Mouse (Mus musculus): ENCODE measurements around the gene Rbfox1. TPM values are rescaled to one million over a fixed set of nuclear protein-coding genes. Genes with fewer than 3 reads are reported as not detected.

Gene Rbfox1
- total RNA-seq, 2 experiments from 2014 or later: not detected

- no peak for ATAC-seq (replicated peaks; ENCODE audit: low FRiP score, low TSS enrichment, poor library complexity, severe bottlenecking)
Observed at GRCm38 (mm10) chr16:7140909-7141308, 1255.8 kb downstream of the Rbfox1 start.

- no peak for ATAC-seq (replicated peaks; ENCODE audit: low FRiP score, low TSS enrichment, poor library complexity, severe bottlenecking)
Observed at GRCm38 (mm10) chr16:7145505-7145904, 1260.3 kb downstream of the Rbfox1 start.

GRCm38 (mm10) chr16:7146454-7146853, 1261.3 kb downstream of the Rbfox1 start:
- ATAC-seq (replicated peaks; ENCODE audit: low FRiP score, low TSS enrichment, poor library complexity, severe bottlenecking): no peak

- ATAC-seq (replicated peaks; ENCODE audit: low FRiP score, low TSS enrichment, poor library complexity, severe bottlenecking): no peak
Observed at GRCm38 (mm10) chr16:7147884-7148283, 1262.7 kb downstream of the Rbfox1 start.

- ATAC-seq (replicated peaks; ENCODE audit: low FRiP score, low TSS enrichment, poor library complexity, severe bottlenecking): 0 out of 2 replicates have a peak, but pooled peaks have one; percentile 26
Observed at GRCm38 (mm10) chr16:7149106-7149899, 1264.1 kb downstream of the Rbfox1 start.

GRCm38 (mm10) chr16:7150201-7150791, 1265.1 kb downstream of the Rbfox1 start:
- no peak for ATAC-seq (replicated peaks; ENCODE audit: low FRiP score, low TSS enrichment, poor library complexity, severe bottlenecking)

- ATAC-seq (replicated peaks; ENCODE audit: low FRiP score, low TSS enrichment, poor library complexity, severe bottlenecking): no peak
Observed at GRCm38 (mm10) chr16:7152401-7152800, 1267.2 kb downstream of the Rbfox1 start.

- no peak for ATAC-seq (replicated peaks; ENCODE audit: low FRiP score, low TSS enrichment, poor library complexity, severe bottlenecking)
Observed at GRCm38 (mm10) chr16:7154671-7155070, 1269.5 kb downstream of the Rbfox1 start.

- no peak for ATAC-seq (replicated peaks; ENCODE audit: low FRiP score, low TSS enrichment, poor library complexity, severe bottlenecking)
Observed at GRCm38 (mm10) chr16:7158856-7159826, 1274.0 kb downstream of the Rbfox1 start.

GRCm38 (mm10) chr16:7159827-7160217, 1274.7 kb downstream of the Rbfox1 start:
- no peak for ATAC-seq (replicated peaks; ENCODE audit: low FRiP score, low TSS enrichment, poor library complexity, severe bottlenecking)

- ATAC-seq (replicated peaks; ENCODE audit: low FRiP score, low TSS enrichment, poor library complexity, severe bottlenecking): no peak
Observed at GRCm38 (mm10) chr16:7162168-7162567, 1277.0 kb downstream of the Rbfox1 start.

GRCm38 (mm10) chr16:7163688-7164087, 1278.5 kb downstream of the Rbfox1 start:
- no peak for ATAC-seq (replicated peaks; ENCODE audit: low FRiP score, low TSS enrichment, poor library complexity, severe bottlenecking)

GRCm38 (mm10) chr16:7164153-7164737, 1279.1 kb downstream of the Rbfox1 start:
- no peak for ATAC-seq (replicated peaks; ENCODE audit: low FRiP score, low TSS enrichment, poor library complexity, severe bottlenecking)

GRCm38 (mm10) chr16:7175960-7176359, 1290.8 kb downstream of the Rbfox1 start:
- no peak for ATAC-seq (replicated peaks; ENCODE audit: low FRiP score, low TSS enrichment, poor library complexity, severe bottlenecking)

- no peak for ATAC-seq (replicated peaks; ENCODE audit: low FRiP score, low TSS enrichment, poor library complexity, severe bottlenecking)
Observed at GRCm38 (mm10) chr16:7187788-7188187, 1302.6 kb downstream of the Rbfox1 start.

GRCm38 (mm10) chr16:7193535-7193934, 1308.4 kb downstream of the Rbfox1 start:
- ATAC-seq (replicated peaks; ENCODE audit: low FRiP score, low TSS enrichment, poor library complexity, severe bottlenecking): no peak

GRCm38 (mm10) chr16:7197953-7198352, 1312.8 kb downstream of the Rbfox1 start:
- no peak for ATAC-seq (replicated peaks; ENCODE audit: low FRiP score, low TSS enrichment, poor library complexity, severe bottlenecking)

GRCm38 (mm10) chr16:7200239-7200638, 1315.1 kb downstream of the Rbfox1 start:
- no peak for ATAC-seq (replicated peaks; ENCODE audit: low FRiP score, low TSS enrichment, poor library complexity, severe bottlenecking)

- no peak for ATAC-seq (replicated peaks; ENCODE audit: low FRiP score, low TSS enrichment, poor library complexity, severe bottlenecking)
Observed at GRCm38 (mm10) chr16:7201816-7202215, 1316.7 kb downstream of the Rbfox1 start.
